Mouse (Mus musculus): Measurements from ENCODE around the gene Auh. TPM values are rescaled to one million over a fixed set of nuclear protein-coding genes. Genes with fewer than 3 reads are reported as not detected.

The Auh gene
- total and polyA plus RNA-seq, 3 experiments, result 14.7 to 19.5 TPM; not detected in 1

GRCm38 (mm10) chr13:52832481-52833170, 96.9 kb downstream of the Auh start:
- H3K4me1 ChIP-seq (ENCODE audit: control insufficient read depth in 1 of 2, insufficient read depth in 2 of 2, low read length in 2 of 2), result peaks cover 0 to 12% of the 10 kb centered on the region in 2 experiments; a peak in 2 of 4 replicates
- peaks cover 0 to 11% of the 10 kb centered on the region in 2 experiments; a peak in 1 of 4 replicates for H3K36me3 ChIP-seq (ENCODE audit: control insufficient read depth in 1 of 2, insufficient read depth in 2 of 2, low read length in 2 of 2)
- no peak overlapping the region for H3K4me3 ChIP-seq (ENCODE audit: control insufficient read depth in 1 of 2, insufficient read depth in 1 of 2, low read depth in 2 of 2, low read length in 2 of 2)
- no peak for DNase-seq (ENCODE audit: low read depth, low spot score)
- no peaks in the 10 kb centered on the region for H3K27me3 ChIP-seq (ENCODE audit: control insufficient read depth in 1 of 2, insufficient read depth in 2 of 2, low read length in 2 of 2)
- H3K9ac ChIP-seq (ENCODE audit: control insufficient read depth, low read depth, low read length, poor library complexity, severe bottlenecking), result no peak overlapping the region
- no peak overlapping the region for H3K27ac ChIP-seq (ENCODE audit: control insufficient read depth, low read depth, low read length)
- no peaks in the 10 kb centered on the region for H3K79me2 ChIP-seq (ENCODE audit: control insufficient read depth, insufficient read depth, low read length, poor library complexity)
- no peaks in the 10 kb centered on the region for H3K9me3 ChIP-seq (replicated peaks; ENCODE audit: insufficient read depth, low read length)
- TF ChIP-seq CHD1 (IDR thresholded peaks at IDR 0.05; ENCODE audit: low read depth, low read length), result no peak
- TF ChIP-seq HCFC1 (IDR thresholded peaks at IDR 0.05; ENCODE audit: low read depth, low read length), result no peak
- no peak for TF ChIP-seq JUND (IDR thresholded peaks at IDR 0.05; ENCODE audit: low read depth, low read length)
- no peak for TF ChIP-seq RCOR1 (IDR thresholded peaks at IDR 0.05; ENCODE audit: low read depth, low read length)
- no peak for TF ChIP-seq POLR2A (IDR thresholded peaks at IDR 0.05; ENCODE audit: control insufficient read depth in 1 of 2, insufficient read depth in 1 of 2, low read depth in 1 of 2, low read length in 2 of 2, poor library complexity in 1 of 2)
- TF ChIP-seq MEF2A (IDR thresholded peaks at IDR 0.05; ENCODE audit: extremely low read depth, insufficient replicate concordance, low read depth, low read length, poor library complexity, severe bottlenecking), result no peak
- no peak for TF ChIP-seq SMC3 (IDR thresholded peaks at IDR 0.05; ENCODE audit: low read depth, low read length)
- no peak for TF ChIP-seq TCF12 (IDR thresholded peaks at IDR 0.05; ENCODE audit: low read depth, low read length)
- TF ChIP-seq RAD21 (IDR thresholded peaks at IDR 0.05; ENCODE audit: low read depth, low read length), result no peak
- no peak for TF ChIP-seq MAX (IDR thresholded peaks at IDR 0.05; ENCODE audit: low read length)
- TF ChIP-seq SIN3A (IDR thresholded peaks at IDR 0.05; ENCODE audit: low read length), result no peak
- no peak for TF ChIP-seq USF2 (IDR thresholded peaks at IDR 0.05; ENCODE audit: borderline replicate concordance in 1 of 2, insufficient read depth in 1 of 2, low read depth in 1 of 2, low read length in 2 of 2)
- TF ChIP-seq CHD2 (IDR thresholded peaks at IDR 0.05; ENCODE audit: low read length), result no peak
- no peak for TF ChIP-seq USF1 (IDR thresholded peaks at IDR 0.05; ENCODE audit: low read depth, low read length)
- TF ChIP-seq ETS1 (IDR thresholded peaks at IDR 0.05; ENCODE audit: low read depth, low read length), result no peak
- no peak for TF ChIP-seq MYB (IDR thresholded peaks at IDR 0.05; ENCODE audit: low read depth, low read length)

DNA sequence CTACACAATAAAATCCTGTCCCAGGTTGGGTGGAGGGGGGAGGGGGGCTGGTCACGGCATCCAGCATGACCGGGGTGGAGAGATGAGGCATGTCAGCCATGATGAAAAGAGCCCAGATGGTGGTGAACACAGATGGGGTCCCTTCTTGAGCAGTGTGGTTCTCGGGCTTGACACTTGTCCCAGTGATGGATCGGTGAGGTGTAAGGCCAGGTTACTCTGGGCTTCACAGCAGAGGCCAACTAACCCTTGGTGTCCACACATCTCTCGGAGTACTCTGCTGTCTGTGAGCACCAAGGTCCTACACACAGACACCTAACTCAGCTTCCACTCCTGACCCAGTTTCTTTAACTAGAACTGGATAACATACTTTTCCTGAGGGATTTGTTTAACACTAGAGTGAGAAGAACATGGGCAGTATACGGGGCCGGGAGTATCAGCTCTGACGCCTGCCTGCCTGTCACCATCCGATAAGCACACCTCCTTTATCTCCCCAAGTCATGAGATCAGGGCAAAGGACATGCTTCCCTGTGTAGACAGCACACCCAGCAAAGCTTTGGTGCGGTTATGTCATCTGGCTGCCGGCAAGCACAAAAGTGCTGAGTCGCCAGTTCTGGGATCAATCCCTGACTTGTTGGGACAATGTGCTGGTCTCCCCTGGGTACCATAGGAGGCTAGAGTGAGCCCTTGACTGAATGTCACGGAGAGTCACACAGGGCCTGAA, 98.3 kb downstream of the Auh start:
- Histone ChIP-seq H3K27ac (ENCODE audit: control insufficient read depth, low read depth, low read length) (no peak overlapping the region), H3K79me2 (ENCODE audit: control insufficient read depth, insufficient read depth, low read length, poor library complexity) (no peaks in the 10 kb centered on the region), H3K9me3 (replicated peaks; ENCODE audit: insufficient read depth, low read length) (no peaks in the 10 kb centered on the region), H3K4me3 (ENCODE audit: control insufficient read depth in 1 of 2, insufficient read depth in 1 of 2, low read depth in 2 of 2, low read length in 2 of 2) (no peak overlapping the region), H3K4me1 (ENCODE audit: control insufficient read depth in 1 of 2, insufficient read depth in 2 of 2, low read length in 2 of 2) (peaks cover 0 to 12% of the 10 kb centered on the region in 2 experiments; a peak in 2 of 4 replicates), H3K36me3 (ENCODE audit: control insufficient read depth in 1 of 2, insufficient read depth in 2 of 2, low read length in 2 of 2) (peaks cover 0 to 11% of the 10 kb centered on the region in 2 experiments; a peak in 1 of 4 replicates), H3K9ac (ENCODE audit: control insufficient read depth, low read depth, low read length, poor library complexity, severe bottlenecking) (no peak overlapping the region), H3K27me3 (ENCODE audit: control insufficient read depth in 1 of 2, insufficient read depth in 2 of 2, low read length in 2 of 2) (no peaks in the 10 kb centered on the region)
- DNase-seq (ENCODE audit: low read depth, low spot score), result peak; percentile 34
- TF ChIP-seq EP300 (IDR thresholded peaks at IDR 0.05; ENCODE audit: low read depth in 1 of 2, low read length in 2 of 2) (peak in 1 of 2 experiments; percentile 62; a peak in 2 of 4 replicates), E2F4 (IDR thresholded peaks at IDR 0.05; ENCODE audit: borderline replicate concordance, low read depth, low read length) (no peak), ETS1 (IDR thresholded peaks at IDR 0.05; ENCODE audit: low read depth, low read length) (peak; percentile 85), TCF12 (IDR thresholded peaks at IDR 0.05; ENCODE audit: low read depth, low read length) (peak; percentile 88), TAL1 (IDR thresholded peaks at IDR 0.05; ENCODE audit: low read length) (peak; percentile 69), MYC (IDR thresholded peaks at IDR 0.05; ENCODE audit: low read depth, low read length) (no peak), ZC3H11A (IDR thresholded peaks at IDR 0.05; ENCODE audit: low read depth, low read length) (no peak), GATA1 (IDR thresholded peaks at IDR 0.05; ENCODE audit: low read depth, low read length) (peak; percentile 60; the same call in 1 of the 2 replicates), POLR2A (IDR thresholded peaks at IDR 0.05; ENCODE audit: control insufficient read depth in 1 of 2, insufficient read depth in 1 of 2, low read depth in 1 of 2, low read length in 2 of 2, poor library complexity in 1 of 2) (no peak), ZMIZ1 (IDR thresholded peaks at IDR 0.05; ENCODE audit: low read depth, low read length) (no peak), MAFK (IDR thresholded peaks at IDR 0.05; ENCODE audit: borderline replicate concordance, low read depth, low read length) (peak; percentile 91)
